Mouse (Mus musculus) CH12.LX (cell line): ENCODE data around the gene Ktn1.

Experiments
- EP300 ChIP-seq: IDR thresholded peaks from 2 replicates; pipeline ENCODE4 v1.6.1; 2011; ENCODE audit warnings: low read length, improper control_type of control experiment
- POLR2A ChIP-seq: IDR thresholded peaks from 2 replicates; pipeline ENCODE4 v1.6.1; 2011; ENCODE audit warnings: low read depth, mild to moderate bottlenecking, improper control_type of control experiment, low read length

DNA sequence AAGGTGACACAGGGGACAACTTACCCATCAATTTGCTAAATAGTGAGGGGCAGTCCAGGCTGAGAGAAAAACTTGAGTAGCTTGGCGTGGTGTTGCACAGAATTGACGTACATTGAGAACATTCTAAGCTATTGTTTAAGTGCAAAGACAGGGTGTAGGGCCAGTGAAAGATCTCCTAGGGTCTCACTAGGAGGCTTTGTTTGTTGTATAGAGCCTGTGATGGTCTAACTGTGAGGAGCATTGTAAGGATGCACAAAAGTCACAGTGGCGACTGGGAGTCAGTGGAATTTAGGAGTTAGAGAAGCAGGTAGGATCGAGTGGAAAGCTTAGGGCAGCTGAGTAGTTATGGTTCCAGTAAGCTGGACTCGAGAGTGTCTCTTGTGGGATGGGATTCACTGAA is 50.9 kb downstream of the Ktn1 start:
- TF ChIP-seq EP300, result no peak
- no peak for TF ChIP-seq POLR2A
